Mouse (Mus musculus) MEL (cell line): Measurements from ENCODE around the gene Tcl1b1.

Experiments
- BHLHE40 ChIP-seq: IDR thresholded peaks from 2 replicates; pipeline ENCODE4 v1.6.1; 2012; ENCODE audit warnings: low read depth, mild to moderate bottlenecking, inconsistent platforms, low read length, improper control_type of control experiment, borderline replicate concordance
- CTCF ChIP-seq, 3 experiments: IDR thresholded peaks in 2 of 3; conservative IDR thresholded peaks in 1 of 3; 2 replicates each; pipeline ENCODE4 v1.5.1; 2011 to 2012; ENCODE audit warnings: low read length in 3 of 3, low read depth in 2 of 3, mild to moderate bottlenecking in 2 of 3, improper control_type of control experiment in 1 of 3, inconsistent platforms in 1 of 3, mixed read lengths in 1 of 3, moderate library complexity in 1 of 3; ENCODE audit not compliant: control insufficient read depth in 1 of 3, insufficient read depth in 1 of 3, poor library complexity in 1 of 3, severe bottlenecking in 1 of 3
- EP300 ChIP-seq, 2 experiments: IDR thresholded peaks; 2 replicates each; pipeline ENCODE4 v1.6.1; 2011; ENCODE audit warnings: improper control_type of control experiment in 2 of 2, low read length in 2 of 2, low read depth in 1 of 2, mild to moderate bottlenecking in 1 of 2
- ETS1 ChIP-seq: IDR thresholded peaks from 2 replicates; pipeline ENCODE4 v1.6.1; 2012; ENCODE audit warnings: low read depth, mild to moderate bottlenecking, inconsistent platforms, low read length, improper control_type of control experiment, moderate library complexity
- MAFK ChIP-seq: IDR thresholded peaks from 2 replicates; pipeline ENCODE4 v1.6.1; 2011; ENCODE audit warnings: low read depth, mild to moderate bottlenecking, low read length, improper control_type of control experiment, borderline replicate concordance
- MXI1 ChIP-seq: IDR thresholded peaks from 2 replicates; pipeline ENCODE4 v1.6.1; 2011; ENCODE audit warnings: mild to moderate bottlenecking, low read depth, low read length, improper control_type of control experiment
- MYC ChIP-seq: IDR thresholded peaks from 2 replicates; pipeline ENCODE4 v1.6.1; 2011; ENCODE audit warnings: low read depth, mild to moderate bottlenecking, low read length, improper control_type of control experiment, moderate library complexity
- POLR2A ChIP-seq, 2 experiments: IDR thresholded peaks; 2 replicates each; pipeline ENCODE4 v1.6.1; 2011 to 2012; ENCODE audit warnings: low read length in 2 of 2, mild to moderate bottlenecking in 2 of 2, control low read depth in 1 of 2, improper control_type of control experiment in 1 of 2, low read depth in 1 of 2, moderate library complexity in 1 of 2; ENCODE audit not compliant: control insufficient read depth in 1 of 2, insufficient read depth in 1 of 2, poor library complexity in 1 of 2
- TAL1 ChIP-seq: IDR thresholded peaks from 2 replicates; pipeline ENCODE4 v1.6.1; 2012; ENCODE audit warnings: mild to moderate bottlenecking, inconsistent platforms, low read length, moderate library complexity, mixed read lengths
- UBTF ChIP-seq: IDR thresholded peaks from 2 replicates; pipeline ENCODE4 v1.6.1; 2012; ENCODE audit warnings: low read depth, mild to moderate bottlenecking, inconsistent platforms, low read length, improper control_type of control experiment, moderate library complexity, borderline replicate concordance; ENCODE audit not compliant: insufficient read depth
- USF1 ChIP-seq: IDR thresholded peaks from 2 replicates; pipeline ENCODE4 v1.6.1; 2014; ENCODE audit warnings: low read depth, mild to moderate bottlenecking, inconsistent platforms, low read length, improper control_type of control experiment, moderate library complexity
- ZC3H11A ChIP-seq: IDR thresholded peaks from 2 replicates; pipeline ENCODE4 v1.6.1; 2012; ENCODE audit warnings: low read depth, mild to moderate bottlenecking, inconsistent platforms, low read length, improper control_type of control experiment

- TF ChIP-seq CTCF (IDR thresholded peaks at IDR 0.05 in 2 of 3, conservative IDR thresholded peaks at IDR 0.05 in 1 of 3; ENCODE audit: control insufficient read depth in 1 of 3, insufficient read depth in 1 of 3, low read depth in 2 of 3, low read length in 3 of 3, poor library complexity in 1 of 3, severe bottlenecking in 1 of 3), result no peak
- TF ChIP-seq BHLHE40, result no peak
- no peak for TF ChIP-seq POLR2A (IDR thresholded peaks at IDR 0.05; ENCODE audit: control insufficient read depth in 1 of 2, insufficient read depth in 1 of 2, low read depth in 1 of 2, low read length in 2 of 2, poor library complexity in 1 of 2)
- no peak for TF ChIP-seq MXI1
- no peak for TF ChIP-seq USF1
- TF ChIP-seq TAL1, result no peak
- TF ChIP-seq UBTF, result no peak
- no peak for TF ChIP-seq MYC
- TF ChIP-seq EP300 (IDR thresholded peaks at IDR 0.05; ENCODE audit: low read depth in 1 of 2, low read length in 2 of 2), result no peak
- TF ChIP-seq ZC3H11A, result no peak
- TF ChIP-seq ETS1, result no peak
- no peak for TF ChIP-seq MAFK
Measured at GRCm38 (mm10) chr12:105143096-105143495, 16.4 kb upstream of the Tcl1b1 start.
